Mouse (Mus musculus) limb, embryonic 14.5 days (tissue): ENCODE results near the gene Lrmda. TPM values are rescaled to one million over a fixed set of nuclear protein-coding genes. Genes with fewer than 3 reads are reported as not detected.

Experiments used
- ATAC-seq: fragments of 200-750 bp; cut with Nextera tagmentation; 2 replicates; pipeline ENCODE4 v1.8.0; 2017; ENCODE audit warnings: low read depth, moderate number of reproducible peaks, moderate TSS enrichment; ENCODE audit not compliant: low FRiP score
- DNase-seq: peaks from one replicate; pipeline ENCODE4 v3.0.0-alpha.2; 2015; ENCODE audit warnings: low spot score
- H3K27ac ChIP-seq: fragments of 300-500 bp; sonication (generic); replicated peaks from 2 replicates; pipeline ENCODE4 v1.5.1; 2014; ENCODE audit warnings: low read depth, mild to moderate bottlenecking, low read length, moderate library complexity, mixed read lengths
- H3K27me3 ChIP-seq: fragments of 300-500 bp; sonication (generic); 2 replicates; pipeline ENCODE4 v1.6.1; 2014; ENCODE audit warnings: low read length, mixed read lengths; ENCODE audit not compliant: control insufficient read depth, insufficient read depth
- H3K36me3 ChIP-seq: fragments of 300-500 bp; sonication (generic); 2 replicates; pipeline ENCODE4 v1.6.1; 2014; ENCODE audit warnings: mild to moderate bottlenecking, low read length, moderate library complexity, mixed read lengths; ENCODE audit not compliant: control insufficient read depth, insufficient read depth
- H3K4me1 ChIP-seq: fragments of 300-500 bp; sonication (generic); 2 replicates; pipeline ENCODE4 v1.6.1; 2014; ENCODE audit warnings: antibody characterized with exemption, low read length, mixed read lengths; ENCODE audit not compliant: control insufficient read depth, insufficient read depth
- H3K4me2 ChIP-seq: fragments of 300-500 bp; sonication (generic); replicated peaks from 2 replicates; pipeline ENCODE4 v1.6.1; 2014; ENCODE audit warnings: low read depth, mild to moderate bottlenecking, low read length, moderate library complexity; ENCODE audit not compliant: severe bottlenecking
- H3K4me3 ChIP-seq: fragments of 300-500 bp; sonication (generic); replicated peaks from 2 replicates; pipeline ENCODE4 v1.5.1; 2014; ENCODE audit warnings: low read length
- H3K9ac ChIP-seq: fragments of 300-500 bp; sonication (generic); 2 replicates; pipeline ENCODE4 v1.6.1; 2014; ENCODE audit warnings: mild to moderate bottlenecking, low read depth, low read length, moderate library complexity; ENCODE audit not compliant: severe bottlenecking
- H3K9me3 ChIP-seq: fragments of 300-500 bp; sonication (generic); 2 replicates; pipeline ENCODE4 v1.6.1; 2016; ENCODE audit warnings: low read length; ENCODE audit not compliant: control insufficient read depth
- POLR2A ChIP-seq: fragments of 200-500 bp; IDR thresholded peaks from 2 replicates; pipeline ENCODE4 v1.8.0; 2012; ENCODE audit warnings: inconsistent platforms, mild to moderate bottlenecking, moderate library complexity, borderline replicate concordance; ENCODE audit not compliant: insufficient read depth, insufficient read length; ENCODE audit errors: extremely low read depth
- WGBS: fragments of 180-500 bp; shearing (Covaris S2); extraction: QIAGEN DNeasy Blood & Tissue Kit; methylation state at CpG from one replicate; pipeline ENCODE4 v1.1.7; 2014; 5-methylcytosine and 5-hydroxymethylcytosine counted together
- polyA plus RNA-seq, 2 experiments: library from polyadenylated mRNA; depleted of rRNA in 1 of 2; stranded (reverse) in 1 of 2; unstranded in 1 of 2; fragments of >200 nt; fragmentation: Nextera tagmentation in 1 of 2; extraction: Ambion mirVana in 1 of 2; gene quantifications; 2 replicates each; pipeline versions ENCODE4 v1.2.1 to v1.2.3; 2012 to 2014

Lrmda gene
- polyA plus RNA-seq, 2 experiments = 0.08 to 0.72 TPM

DNA sequence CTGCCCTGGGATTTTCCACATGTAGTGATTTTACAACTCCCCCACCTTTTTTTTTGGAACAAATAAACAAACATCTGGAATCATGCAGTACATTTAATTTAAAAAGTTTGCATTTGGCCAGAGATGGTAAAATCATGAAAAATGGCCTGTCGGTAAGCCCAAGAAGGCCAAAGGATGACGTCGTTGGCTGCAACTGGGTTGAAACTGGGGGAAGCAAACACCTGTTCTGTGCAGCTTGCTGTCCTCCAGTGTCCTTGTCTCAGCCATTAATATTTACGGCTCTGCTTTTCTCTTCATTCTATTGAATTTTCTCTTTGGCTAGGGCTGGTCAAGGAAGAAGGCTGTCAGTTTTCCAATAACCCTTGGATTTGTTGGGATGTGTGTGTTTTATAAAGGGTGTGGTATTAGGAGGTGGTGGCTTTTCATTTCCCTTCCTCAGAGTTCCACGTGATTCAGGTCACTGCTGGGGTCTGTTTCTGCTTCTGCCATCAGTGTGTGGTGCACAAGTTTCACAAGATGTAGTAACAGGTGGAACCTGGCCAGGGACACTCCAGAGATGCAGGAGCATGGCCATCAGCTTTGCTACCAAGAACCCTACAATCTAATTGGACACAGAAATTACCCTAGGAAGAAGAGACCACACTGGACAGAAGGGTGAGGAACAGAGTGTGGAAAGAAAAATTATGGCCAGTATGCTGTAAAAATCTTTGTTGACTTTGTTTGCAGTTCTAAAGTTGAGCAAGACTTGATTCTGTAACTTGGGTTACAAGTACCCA lies 827.7 kb downstream of the Lrmda start:
- no peaks in the 10 kb centered on the region for H3K36me3 ChIP-seq
- TF ChIP-seq POLR2A = no peak
- H3K4me2 ChIP-seq = no peak overlapping the region
- H3K4me3 ChIP-seq = no peak overlapping the region
- no peak overlapping the region for H3K9ac ChIP-seq
- H3K27ac ChIP-seq = no peak overlapping the region
- DNase-seq (peak; percentile 66), ATAC-seq (no peak)
- no peaks in the 10 kb centered on the region for H3K4me1 ChIP-seq
- 45% methylated on average over 5 of the region's 5 CpGs for WGBS
- no peaks in the 10 kb centered on the region for H3K27me3 ChIP-seq
- no peaks in the 10 kb centered on the region for H3K9me3 ChIP-seq

DNA sequence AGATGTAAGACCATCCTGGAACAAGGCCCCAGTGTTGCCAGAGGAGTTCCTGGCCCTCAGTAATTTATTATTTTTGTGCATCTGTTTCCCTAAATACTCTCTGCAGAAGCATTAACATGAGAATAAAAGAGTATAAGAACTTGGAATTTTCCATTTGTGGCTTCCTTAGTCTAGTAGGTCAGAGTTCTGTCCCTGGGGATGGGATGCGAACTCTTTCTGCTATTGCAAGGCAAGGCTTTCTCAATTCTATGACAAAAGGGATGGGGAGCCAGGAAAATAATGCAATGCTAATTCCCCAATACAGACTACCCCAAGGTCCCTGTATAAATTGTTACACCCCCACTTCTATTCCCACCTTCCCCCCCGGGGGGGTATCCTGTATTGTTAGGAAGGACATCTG lies 829.6 kb downstream of the Lrmda start:
- no peak overlapping the region for H3K4me2 ChIP-seq
- no peaks in the 10 kb centered on the region for H3K27me3 ChIP-seq
- DNase-seq (peak; percentile 40), ATAC-seq (no peak)
- H3K9me3 ChIP-seq = no peaks in the 10 kb centered on the region
- H3K36me3 ChIP-seq = no peaks in the 10 kb centered on the region
- no peak for TF ChIP-seq POLR2A
- H3K4me1 ChIP-seq = no peaks in the 10 kb centered on the region
- no peak overlapping the region for H3K9ac ChIP-seq
- no peak overlapping the region for H3K27ac ChIP-seq
- WGBS = 89% methylated on average over 2 of the region's 2 CpGs
- no peak overlapping the region for H3K4me3 ChIP-seq

DNA sequence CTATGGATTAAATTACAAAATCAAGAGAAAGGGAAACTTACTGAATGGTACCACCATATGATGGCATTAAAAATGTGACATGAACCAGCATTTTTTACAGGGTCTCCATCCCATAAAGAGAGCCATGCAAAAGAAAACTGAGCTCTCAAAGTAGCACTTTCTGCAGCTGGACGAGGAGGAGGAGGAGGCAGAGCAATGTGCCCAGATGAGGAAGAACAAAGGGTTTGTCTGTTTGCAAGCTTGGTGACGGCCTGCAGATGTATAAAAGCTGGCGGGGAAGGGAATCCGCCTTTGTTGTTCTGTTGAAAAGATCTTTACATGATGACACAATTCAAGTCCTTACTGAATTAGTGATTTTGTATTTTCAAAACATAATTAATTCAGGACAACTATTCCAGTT lies 841.1 kb downstream of the Lrmda start:
- Histone ChIP-seq H3K27ac (no peak overlapping the region), H3K9me3 (no peaks in the 10 kb centered on the region), H3K4me3 (no peak overlapping the region), H3K4me1 (peaks cover 4% of the 10 kb centered on the region; the same call in 1 of the 2 replicates), H3K9ac (no peak overlapping the region), H3K27me3 (no peaks in the 10 kb centered on the region), H3K36me3 (no peaks in the 10 kb centered on the region), H3K4me2 (no peak overlapping the region)
- WGBS = 62% methylated on average over 4 of the region's 4 CpGs
- DNase-seq (no peak), ATAC-seq (no peak)
- no peak for TF ChIP-seq POLR2A

DNA sequence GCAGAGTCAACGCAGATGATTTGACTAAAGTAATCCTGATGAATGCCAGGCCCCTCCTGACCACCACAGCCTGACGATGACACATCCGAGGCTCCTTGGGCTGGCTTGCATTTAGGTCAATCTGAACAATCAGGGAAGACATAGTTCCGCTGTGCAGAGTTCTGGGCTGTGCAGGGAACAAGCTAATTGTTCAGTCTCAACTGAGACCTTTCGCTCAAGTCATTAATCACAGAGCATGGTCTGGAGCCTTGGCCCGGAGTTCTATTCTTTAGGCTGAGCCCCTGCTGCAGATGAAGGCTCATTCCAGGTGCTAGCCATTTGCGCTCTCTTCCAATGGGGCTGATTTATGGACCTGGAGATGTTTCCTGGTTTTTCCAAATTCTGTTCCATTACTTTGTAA lies 844.6 kb downstream of the Lrmda start:
- WGBS = 22% methylated on average over 7 of the region's 7 CpGs
- H3K27ac ChIP-seq = no peak overlapping the region
- H3K36me3 ChIP-seq = no peaks in the 10 kb centered on the region
- no peak overlapping the region for H3K4me2 ChIP-seq
- H3K4me3 ChIP-seq = no peak overlapping the region
- H3K27me3 ChIP-seq = no peaks in the 10 kb centered on the region
- H3K9me3 ChIP-seq = no peaks in the 10 kb centered on the region
- peak; percentile 66 for DNase-seq
- TF ChIP-seq POLR2A = no peak
- ATAC-seq = peak; percentile 68
- H3K4me1 ChIP-seq = peaks cover 4% of the 10 kb centered on the region; the same call in 1 of the 2 replicates
- no peak overlapping the region for H3K9ac ChIP-seq

DNA sequence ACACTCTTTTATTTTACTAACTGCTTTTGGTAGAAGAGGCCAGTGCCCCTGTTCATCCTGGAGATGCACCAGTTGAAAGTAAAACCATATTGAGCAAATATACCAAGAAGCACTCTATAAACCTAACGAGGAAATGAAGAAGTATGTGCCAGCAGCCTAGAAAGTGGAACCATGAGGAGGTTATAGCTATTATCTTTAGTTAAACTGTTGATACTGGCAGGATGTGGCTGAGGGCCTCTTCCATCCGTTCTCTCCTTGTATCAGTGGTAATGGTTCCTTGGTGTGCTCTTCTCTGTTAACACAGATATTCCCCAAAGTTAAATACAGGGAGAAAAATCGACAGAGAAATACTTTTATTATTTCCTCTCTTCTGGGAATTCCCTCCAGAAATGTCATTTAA lies 855.1 kb downstream of the Lrmda start:
- Histone ChIP-seq H3K27me3 (no peaks in the 10 kb centered on the region), H3K9me3 (no peaks in the 10 kb centered on the region), H3K4me2 (no peak overlapping the region), H3K4me3 (no peak overlapping the region), H3K36me3 (no peaks in the 10 kb centered on the region), H3K4me1 (no peaks in the 10 kb centered on the region), H3K27ac (no peak overlapping the region), H3K9ac (no peak overlapping the region)
- no peak for TF ChIP-seq POLR2A
- ATAC-seq (no peak), DNase-seq (no peak)
- WGBS = 66% methylated on average over 3 of the region's 3 CpGs
